25 mouse cellular contexts compared by ENCODE assay signal in genomic region chr16:25181939-25182338, GRCm38 (mm10).
DNase-seq lines count a peak whose midpoint lies in the region; ATAC-seq and TF ChIP-seq lines count a peak whose summit lies in the region.
"Had no signal": no experiment of that assay in that cellular context is flagged by ENCODE, and none has a peak within 500 bp of the region (broad histone marks: within the 10 kb centered on the region; RNA-seq: fewer than 3 reads in every experiment).

No protein-coding gene starts in this region.

- no peaks in the 10 kb centered on the region for H3K27me3 ChIP-seq in forebrain, postnatal 0 days (ENCODE audit: insufficient read depth, low read length)
- H3K27me3 ChIP-seq in forebrain, embryonic 10.5 days (ENCODE audit: poor library complexity, severe bottlenecking) = no peaks in the 10 kb centered on the region
- H3K27me3 ChIP-seq in cerebellum, adult 2 months (ENCODE audit: control insufficient read depth, insufficient read depth, low read length) = no peaks in the 10 kb centered on the region
- H3K27me3 ChIP-seq: CH12.LX; embryonic facial prominence, embryonic 12.5 days; heart, embryonic 15.5 days; hindbrain, embryonic 15.5 days; intestine, embryonic 15.5 days; limb, embryonic 15.5 days; liver, embryonic 15.5 days; megakaryocyte, embryonic 14.5 days; neural tube, embryonic 15.5 days had no signal

- H3K27ac ChIP-seq in forebrain, postnatal 0 days (ENCODE audit: low read depth, low read length) = no peak overlapping the region
- no peak overlapping the region for H3K27ac ChIP-seq in forebrain, embryonic 10.5 days
- no peak overlapping the region for H3K27ac ChIP-seq in cerebellum, adult 2 months (ENCODE audit: insufficient read depth, low read length)
- H3K27ac ChIP-seq: embryonic facial prominence, embryonic 12.5 days; heart, adult 2 months; heart, embryonic 15.5 days; hindbrain, embryonic 15.5 days; intestine, embryonic 15.5 days; limb, embryonic 15.5 days; liver, embryonic 15.5 days; neural tube, embryonic 15.5 days; stomach, postnatal 0 days had no signal

- H3K9me3 ChIP-seq in forebrain, postnatal 0 days (ENCODE audit: low read length) = no peaks in the 10 kb centered on the region
- H3K9me3 ChIP-seq in forebrain, embryonic 10.5 days = no peaks in the 10 kb centered on the region
- H3K9me3 ChIP-seq: embryonic facial prominence, embryonic 12.5 days; heart, embryonic 15.5 days; hindbrain, embryonic 15.5 days; intestine, embryonic 15.5 days; limb, embryonic 15.5 days; liver, embryonic 15.5 days; megakaryocyte, embryonic 14.5 days; neural tube, embryonic 15.5 days had no signal

- no peak for TF ChIP-seq POLR2A in cerebellum, adult 2 months (IDR thresholded peaks at IDR 0.05; ENCODE audit: borderline replicate concordance, insufficient read depth, low read length)

- no peak overlapping the region for H3K9ac ChIP-seq in forebrain, postnatal 0 days
- H3K9ac ChIP-seq: embryonic facial prominence, embryonic 12.5 days; heart, embryonic 15.5 days; hindbrain, embryonic 15.5 days; intestine, embryonic 15.5 days; limb, embryonic 15.5 days; liver, embryonic 15.5 days; neural tube, embryonic 15.5 days had no signal

- no peak overlapping the region for H3K4me3 ChIP-seq in forebrain, postnatal 0 days (ENCODE audit: low read depth, low read length)
- H3K4me3 ChIP-seq in forebrain, embryonic 10.5 days = no peak overlapping the region
- H3K4me3 ChIP-seq in cerebellum, adult 2 months (replicated peaks; ENCODE audit: insufficient read depth, low read depth, low read length) = no peak overlapping the region
- H3K4me3 ChIP-seq: embryonic facial prominence, embryonic 12.5 days; erythroblast, embryonic 14.5 days; heart, adult 2 months; heart, embryonic 15.5 days; hindbrain, embryonic 15.5 days; intestine, embryonic 15.5 days; limb, embryonic 15.5 days; liver, embryonic 15.5 days; megakaryocyte, embryonic 14.5 days; neural tube, embryonic 15.5 days had no signal

- no peaks in the 10 kb centered on the region for H3K36me3 ChIP-seq in forebrain, postnatal 0 days (ENCODE audit: insufficient read depth)
- H3K36me3 ChIP-seq in forebrain, embryonic 10.5 days (replicated peaks) = no peaks in the 10 kb centered on the region
- H3K36me3 ChIP-seq: embryonic facial prominence, embryonic 12.5 days; heart, embryonic 15.5 days; hindbrain, embryonic 15.5 days; intestine, embryonic 15.5 days; limb, embryonic 15.5 days; liver, embryonic 15.5 days; neural tube, embryonic 15.5 days had no signal

- DNase-seq in forebrain, postnatal 0 days = peak; percentile 21
- DNase-seq in forebrain, embryonic 10.5 days (ENCODE audit: extremely low spot score, low spot score) = no peak
- DNase-seq in NIH3T3 (ENCODE audit: low read depth) = peak; percentile 51
- DNase-seq in layer of hippocampus, adult 18-20 months (ENCODE audit: low spot score in 2 of 2) = peak; percentile 62 to 84
- peak; percentile 6 to 13 for DNase-seq in layer of hippocampus, postnatal 25 days (ENCODE audit: extremely low spot score in 1 of 2, low spot score in 1 of 2)
- DNase-seq in cerebellum, adult 2 months = no peak
- no peak for DNase-seq in frontal cortex, postnatal 10 days (ENCODE audit: low spot score in 2 of 2)
- no peak for DNase-seq in adrenal gland, postnatal 14 days
- DNase-seq: adrenal gland, adult 2 months; cerebellum, adult 11-12 months; heart, adult 2 months; heart, postnatal 4 days; thymus, postnatal 14 days had no signal

- no peak overlapping the region for H3K4me2 ChIP-seq in forebrain, postnatal 0 days (ENCODE audit: low read depth)
- H3K4me2 ChIP-seq: embryonic facial prominence, embryonic 12.5 days; heart, embryonic 15.5 days; hindbrain, embryonic 15.5 days; intestine, embryonic 15.5 days; limb, embryonic 15.5 days; liver, embryonic 15.5 days; neural tube, embryonic 15.5 days had no signal

- no peak; the same call in 1 of the 2 replicates for ATAC-seq in forebrain, postnatal 0 days
- ATAC-seq: intestine, embryonic 15.5 days; midbrain, embryonic 16.5 days had no signal

- no peaks in the 10 kb centered on the region for H3K4me1 ChIP-seq in forebrain, postnatal 0 days (ENCODE audit: insufficient read depth)
- no peaks in the 10 kb centered on the region for H3K4me1 ChIP-seq in forebrain, embryonic 10.5 days
- no peaks in the 10 kb centered on the region for H3K4me1 ChIP-seq in cerebellum, adult 2 months (ENCODE audit: control insufficient read depth, insufficient read depth, low read length)
- H3K4me1 ChIP-seq: embryonic facial prominence, embryonic 12.5 days; heart, embryonic 15.5 days; hindbrain, embryonic 15.5 days; intestine, embryonic 15.5 days; limb, embryonic 15.5 days; liver, embryonic 15.5 days; megakaryocyte, embryonic 14.5 days; neural tube, embryonic 15.5 days had no signal

- TF ChIP-seq CTCF in forebrain, postnatal 0 days (IDR thresholded peaks at IDR 0.05; ENCODE audit: low read depth) = no peak
- TF ChIP-seq CTCF in cerebellum, adult 2 months (IDR thresholded peaks at IDR 0.05; ENCODE audit: borderline replicate concordance, insufficient read depth, low read depth, low read length) = no peak

- WGBS in forebrain, postnatal 0 days = 66% methylated on average over 6 of the region's 6 CpGs
- WGBS in forebrain, embryonic 10.5 days = 93% methylated on average over 6 of the region's 6 CpGs
- WGBS in cerebellum, adult 2 months = 75% methylated on average over 6 of the region's 6 CpGs

Comparison
In these comparisons a context has a peak if more than half of its experiments do, and no peak if none do; other contexts are left out.
1. DNase-seq: peak in forebrain, postnatal 0 days (single experiment), NIH3T3 (single experiment), layer of hippocampus, adult 18-20 months (2 of 2) and layer of hippocampus, postnatal 25 days (2 of 2); none in forebrain, embryonic 10.5 days (single experiment), cerebellum, adult 2 months (0 of 2), frontal cortex, postnatal 10 days (0 of 2) and adrenal gland, postnatal 14 days (single experiment).